ENCODE assay signal across 17 mouse cellular contexts in the genomic region with DNA sequence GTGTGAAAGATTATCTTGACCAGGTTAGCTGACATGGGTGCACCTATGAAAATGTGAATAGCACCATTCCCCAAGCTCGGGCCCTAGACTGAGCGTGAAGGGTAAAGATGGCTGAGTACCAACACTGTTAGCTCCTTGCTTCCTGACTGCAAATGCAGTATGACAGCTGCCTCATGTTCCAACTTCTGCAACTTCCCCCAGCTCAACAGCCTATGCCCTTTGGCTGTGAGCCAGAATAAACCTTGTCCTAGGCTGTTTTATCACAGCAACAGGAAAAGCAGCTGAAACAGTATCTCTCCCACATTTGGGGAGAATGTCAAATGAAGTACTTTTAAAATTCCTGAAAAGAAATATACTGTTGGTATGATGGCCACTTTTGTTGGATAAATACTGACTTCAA. TPM values are rescaled to one million over a fixed set of nuclear protein-coding genes. Genes with fewer than 3 reads are reported as not detected.
A peak's percentile ranks its signal among the peaks of the same experiment; 100 is the strongest.
DNase-seq lines count a peak whose midpoint lies in the region; ATAC-seq and TF ChIP-seq lines count a peak whose summit lies in the region.
"Had no signal": no experiment of that assay in that cellular context is flagged by ENCODE, and none has a peak within 500 bp of the region (broad histone marks: within the 10 kb centered on the region; RNA-seq: fewer than 3 reads in every experiment).

No protein-coding gene starts in this region.

- no peaks in the 10 kb centered on the region for H3K36me3 ChIP-seq in heart, embryonic 12.5 days
- peaks cover 4% of the 10 kb centered on the region; the same call in 1 of the 2 replicates for H3K36me3 ChIP-seq in lung, embryonic 16.5 days (ENCODE audit: control insufficient read depth, insufficient read depth, low read length)
- H3K36me3 ChIP-seq in lung, postnatal 0 days (ENCODE audit: insufficient read depth, low read length): no peaks in the 10 kb centered on the region
- peaks cover 8% of the 10 kb centered on the region; the same call in 1 of the 2 replicates for H3K36me3 ChIP-seq in kidney, embryonic 16.5 days (ENCODE audit: insufficient read depth, low read length)
- no peaks in the 10 kb centered on the region for H3K36me3 ChIP-seq in stomach, postnatal 0 days (ENCODE audit: control insufficient read depth, insufficient read depth, low read length)
- H3K36me3 ChIP-seq: forebrain, embryonic 12.5 days; neural tube, embryonic 13.5 days had no signal

- H3K4me1 ChIP-seq in heart, embryonic 12.5 days (replicated peaks): 0 out of 2 replicates have a peak, but pooled peaks cover 5% of the 10 kb centered on the region
- peaks cover 10% of the 10 kb centered on the region for H3K4me1 ChIP-seq in lung, embryonic 16.5 days (replicated peaks; ENCODE audit: control insufficient read depth, insufficient read depth, low read length)
- H3K4me1 ChIP-seq in lung, postnatal 0 days (ENCODE audit: insufficient read depth, low read depth, low read length): no peaks in the 10 kb centered on the region
- 0 out of 2 replicates have a peak, but pooled peaks cover 5% of the 10 kb centered on the region for H3K4me1 ChIP-seq in kidney, embryonic 16.5 days (ENCODE audit: insufficient read depth, low read length)
- H3K4me1 ChIP-seq in stomach, postnatal 0 days (replicated peaks; ENCODE audit: control insufficient read depth, insufficient read depth): no peaks in the 10 kb centered on the region
- H3K4me1 ChIP-seq: forebrain, embryonic 12.5 days; neural tube, embryonic 13.5 days had no signal

- H3K27ac ChIP-seq in heart, embryonic 12.5 days (ENCODE audit: poor library complexity, severe bottlenecking): no peak overlapping the region
- peak overlapping the region; percentile 58; the same call in 1 of the 2 replicates for H3K27ac ChIP-seq in lung, embryonic 16.5 days (ENCODE audit: low read length)
- H3K27ac ChIP-seq in lung, postnatal 0 days (ENCODE audit: low read length): no peak overlapping the region
- H3K27ac ChIP-seq in kidney, embryonic 16.5 days (ENCODE audit: low read length): no peak overlapping the region
- H3K27ac ChIP-seq in stomach, postnatal 0 days (replicated peaks): no peak overlapping the region
- H3K27ac ChIP-seq: forebrain, embryonic 12.5 days; neural tube, embryonic 13.5 days had no signal

- no peak for TF ChIP-seq CTCF in lung, postnatal 0 days (IDR thresholded peaks at IDR 0.05)
- TF ChIP-seq CTCF in stomach, postnatal 0 days (IDR thresholded peaks at IDR 0.05; ENCODE audit: low read depth): no peak

- no peak overlapping the region for H3K4me3 ChIP-seq in heart, embryonic 12.5 days
- no peak overlapping the region for H3K4me3 ChIP-seq in lung, embryonic 16.5 days (ENCODE audit: low read length)
- H3K4me3 ChIP-seq in lung, postnatal 0 days (ENCODE audit: low read depth, low read length): no peak overlapping the region
- no peak overlapping the region for H3K4me3 ChIP-seq in kidney, embryonic 16.5 days (ENCODE audit: low read length)
- no peak overlapping the region for H3K4me3 ChIP-seq in stomach, postnatal 0 days (ENCODE audit: low read depth, low read length)
- H3K4me3 ChIP-seq: forebrain, embryonic 12.5 days; neural tube, embryonic 13.5 days had no signal

- ATAC-seq in heart, embryonic 12.5 days (ENCODE audit: insufficient number of reproducible peaks, low FRiP score): no peak; the same call in 1 of the 2 replicates
- ATAC-seq in lung, embryonic 16.5 days (ENCODE audit: low read depth): no peak; the same call in 1 of the 2 replicates
- no peak for ATAC-seq in lung, postnatal 0 days
- ATAC-seq in kidney, embryonic 16.5 days (ENCODE audit: low FRiP score, low TSS enrichment): peak; percentile 31; the same call in 1 of the 2 replicates
- no peak for ATAC-seq in stomach, postnatal 0 days (ENCODE audit: low FRiP score, low TSS enrichment)

- peak; percentile 90 for DNase-seq in heart, adult 11 months
- no peak for DNase-seq in lung, postnatal 0 days (ENCODE audit: low spot score)
- DNase-seq in stomach, postnatal 0 days (ENCODE audit: low spot score): no peak
- DNase-seq in urinary bladder, postnatal 14 days (ENCODE audit: low spot score): no peak
- DNase-seq: adrenal gland, postnatal 25 days; B cell, adult 2 months; gastrocnemius, postnatal 14 days; liver; lung, adult 2 months; right cerebral cortex, postnatal 14 days; thymus, postnatal 25 days had no signal

- no peak overlapping the region for H3K4me2 ChIP-seq in heart, embryonic 12.5 days
- no peak overlapping the region for H3K4me2 ChIP-seq in lung, embryonic 16.5 days (ENCODE audit: low read depth, low read length)
- no peak overlapping the region for H3K4me2 ChIP-seq in lung, postnatal 0 days (replicated peaks; ENCODE audit: low read depth, low read length)
- no peak overlapping the region for H3K4me2 ChIP-seq in kidney, embryonic 16.5 days (replicated peaks; ENCODE audit: low read depth, low read length)
- H3K4me2 ChIP-seq in stomach, postnatal 0 days (replicated peaks; ENCODE audit: low read depth): no peak overlapping the region
- H3K4me2 ChIP-seq: forebrain, embryonic 12.5 days; midbrain, embryonic 11.5 days; neural tube, embryonic 13.5 days had no signal

- H3K9ac ChIP-seq in heart, embryonic 12.5 days: no peak overlapping the region
- H3K9ac ChIP-seq in lung, embryonic 16.5 days (ENCODE audit: low read length): no peak overlapping the region
- H3K9ac ChIP-seq in lung, postnatal 0 days (replicated peaks; ENCODE audit: low read depth): no peak overlapping the region
- no peak overlapping the region for H3K9ac ChIP-seq in kidney, embryonic 16.5 days (replicated peaks; ENCODE audit: low read length)
- no peak overlapping the region for H3K9ac ChIP-seq in stomach, postnatal 0 days (ENCODE audit: low read length)
- H3K9ac ChIP-seq: forebrain, embryonic 12.5 days; neural tube, embryonic 13.5 days had no signal

- WGBS in heart, embryonic 12.5 days: 78% methylated on average over 2 of the region's 2 CpGs
- WGBS in lung, embryonic 16.5 days: 69% methylated on average over 2 of the region's 2 CpGs
- 51% methylated on average over 2 of the region's 2 CpGs for WGBS in lung, postnatal 0 days
- WGBS in kidney, embryonic 16.5 days: 65% methylated on average over 2 of the region's 2 CpGs
- 79% methylated on average over 2 of the region's 2 CpGs for WGBS in stomach, postnatal 0 days

- no peaks in the 10 kb centered on the region for H3K27me3 ChIP-seq in heart, embryonic 12.5 days (replicated peaks)
- H3K27me3 ChIP-seq in lung, embryonic 16.5 days (ENCODE audit: control insufficient read depth, insufficient read depth, low read depth, low read length): no peaks in the 10 kb centered on the region
- no peaks in the 10 kb centered on the region for H3K27me3 ChIP-seq in lung, postnatal 0 days (replicated peaks; ENCODE audit: insufficient read depth, low read length)
- no peaks in the 10 kb centered on the region for H3K27me3 ChIP-seq in kidney, embryonic 16.5 days (ENCODE audit: insufficient read depth, low read length)
- H3K27me3 ChIP-seq in stomach, postnatal 0 days (ENCODE audit: control insufficient read depth, insufficient read depth, low read length): no peaks in the 10 kb centered on the region
- H3K27me3 ChIP-seq: forebrain, embryonic 12.5 days; neural tube, embryonic 13.5 days had no signal

- H3K9me3 ChIP-seq in heart, embryonic 12.5 days (replicated peaks): peaks cover 12% of the 10 kb centered on the region; the same call in 1 of the 2 replicates
- no peaks in the 10 kb centered on the region; the same call in 1 of the 2 replicates for H3K9me3 ChIP-seq in lung, embryonic 16.5 days (ENCODE audit: control insufficient read depth, low read length)
- no peaks in the 10 kb centered on the region for H3K9me3 ChIP-seq in lung, postnatal 0 days (ENCODE audit: low read length)
- peaks cover 12% of the 10 kb centered on the region for H3K9me3 ChIP-seq in kidney, embryonic 16.5 days (ENCODE audit: low read length)
- H3K9me3 ChIP-seq in stomach, postnatal 0 days (ENCODE audit: control insufficient read depth, low read length): 0 out of 2 replicates have a peak, but pooled peaks cover 5% of the 10 kb centered on the region
- H3K9me3 ChIP-seq: forebrain, embryonic 12.5 days had no signal

- no peak for TF ChIP-seq EP300 in lung, postnatal 0 days (IDR thresholded peaks at IDR 0.05)
- no peak for TF ChIP-seq EP300 in stomach, postnatal 0 days (optimal IDR thresholded peaks at IDR 0.05)

RNA-seq across cellular contexts. Expression of a gene that starts 10.7 kb away (rescaled TPM):
- polyA plus RNA-seq in heart, embryonic 12.5 days (2016; fragmentation: Nextera tagmentation; extraction: Ambion mirVana): 2.3 and 3.0 TPM in 2 replicates
- 13.4 and 13.8 TPM in 2 replicates for polyA plus RNA-seq in lung, embryonic 16.5 days (2015; fragmentation: Nextera tagmentation; extraction: Ambion mirVana)
- polyA plus RNA-seq in lung, postnatal 0 days (2015; fragmentation: Nextera tagmentation; extraction: Ambion mirVana): 3.9 and 5.0 TPM in 2 replicates
- 3.1 and 3.6 TPM in 2 replicates for polyA plus RNA-seq in kidney, embryonic 16.5 days (2015; fragmentation: Nextera tagmentation; extraction: Ambion mirVana)
- polyA plus RNA-seq in stomach, postnatal 0 days (2015; fragmentation: Nextera tagmentation; extraction: Ambion mirVana): 2.4 and 2.6 TPM in 2 replicates
